Mouse (Mus musculus): ENCODE data around the gene Pola2.

Pola2 gene

DNA sequence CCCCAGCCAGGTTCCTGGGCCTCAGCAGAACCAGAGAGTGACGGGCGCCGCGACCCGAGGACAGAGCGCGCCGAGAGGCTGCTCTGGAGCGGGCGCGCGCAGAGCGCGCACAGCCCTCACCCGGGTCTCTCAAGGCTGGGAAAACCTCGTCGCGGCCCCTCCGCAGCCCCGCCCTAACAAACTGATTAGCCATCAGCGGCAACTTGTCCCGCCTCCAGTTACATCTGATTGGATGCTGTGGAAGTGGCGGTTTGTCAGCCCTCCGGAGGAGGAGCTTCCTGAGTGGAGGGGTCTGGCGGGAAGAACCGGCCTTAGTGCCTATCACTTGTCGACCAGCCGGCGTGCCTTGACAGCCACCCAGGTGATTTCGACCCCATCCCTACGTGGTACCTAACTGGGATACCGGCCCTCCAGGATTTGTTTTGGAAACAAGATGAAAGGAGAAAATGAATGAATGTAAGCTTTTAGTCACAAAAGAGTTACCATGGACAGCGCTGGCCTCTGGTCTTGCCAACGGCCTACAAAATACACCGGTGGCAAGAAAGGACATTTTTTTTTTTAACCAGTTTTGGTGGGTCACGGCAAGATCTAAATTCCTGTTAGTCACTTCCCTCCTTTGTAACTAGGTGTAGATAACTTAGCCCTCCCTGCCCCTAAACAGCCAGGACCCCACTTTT, 69.9 kb downstream of the Pola2 start, which contains the start of gene Tigd3:
Gene Tigd3 (minus strand): TSS at position 148 of the 677 bp plus-strand sequence.
- peak; percentile 91 for DNase-seq (ENCODE audit: low read depth)

GRCm38 (mm10) chr19:5893282-5894001, 70.6 kb downstream of the Pola2 start:
- DNase-seq (ENCODE audit: low read depth) = no peak

DNA sequence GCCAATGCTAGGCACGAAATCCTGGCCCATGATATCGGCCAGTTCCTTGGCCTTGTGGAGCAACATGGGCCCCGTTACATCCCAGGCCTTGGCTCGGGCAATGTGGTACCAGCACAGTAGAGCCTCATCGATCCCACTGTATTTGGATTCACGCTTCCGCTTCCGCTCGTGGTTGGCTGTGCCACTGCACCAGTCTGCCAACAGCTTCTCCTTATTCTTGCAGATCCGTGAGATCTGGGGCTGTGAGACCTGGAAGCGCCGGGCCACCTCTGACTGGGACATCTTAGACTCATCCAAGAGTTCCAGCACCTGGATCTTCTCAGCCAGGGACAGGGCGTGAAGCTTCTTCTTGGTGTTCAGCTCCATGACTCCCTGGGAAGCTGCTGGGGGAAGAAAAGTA, 71.3 kb downstream of the Pola2 start:
- no peak for DNase-seq (ENCODE audit: low read depth)

DNA sequence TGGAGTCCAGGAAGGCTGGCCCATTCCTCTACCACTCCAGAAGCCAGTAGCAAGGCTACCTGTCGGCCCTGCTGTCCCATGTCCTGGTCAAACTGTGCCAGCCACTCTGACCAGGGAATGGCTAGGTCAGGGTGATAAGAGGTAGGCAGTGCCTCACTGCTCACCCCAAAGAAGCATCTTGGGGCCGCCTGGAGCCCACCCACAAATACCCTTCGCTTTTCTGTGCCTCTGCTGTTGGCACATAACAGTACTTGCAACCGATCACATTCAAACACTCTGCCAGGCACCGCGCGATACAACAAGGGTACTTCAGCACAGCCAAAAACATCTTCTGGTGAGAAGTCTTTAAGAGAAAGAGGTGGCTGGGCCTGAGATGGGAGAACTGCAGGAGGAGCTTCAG, 71.7 kb downstream of the Pola2 start:
- DNase-seq (ENCODE audit: low read depth) = no peak

GRCm38 (mm10) chr19:5891521-5892258, 72.3 kb downstream of the Pola2 start:
- DNase-seq (ENCODE audit: low read depth) = no peak
